Mouse (Mus musculus): Measurements from ENCODE around the gene Sirt3. TPM values are rescaled to one million over a fixed set of nuclear protein-coding genes. Genes with fewer than 3 reads are reported as not detected.

Gene Sirt3
- 23.5 and 25.4 TPM in 2 replicates for polyA plus RNA-seq (2015; fragmentation: Nextera tagmentation; extraction: Ambion mirVana)

DNA sequence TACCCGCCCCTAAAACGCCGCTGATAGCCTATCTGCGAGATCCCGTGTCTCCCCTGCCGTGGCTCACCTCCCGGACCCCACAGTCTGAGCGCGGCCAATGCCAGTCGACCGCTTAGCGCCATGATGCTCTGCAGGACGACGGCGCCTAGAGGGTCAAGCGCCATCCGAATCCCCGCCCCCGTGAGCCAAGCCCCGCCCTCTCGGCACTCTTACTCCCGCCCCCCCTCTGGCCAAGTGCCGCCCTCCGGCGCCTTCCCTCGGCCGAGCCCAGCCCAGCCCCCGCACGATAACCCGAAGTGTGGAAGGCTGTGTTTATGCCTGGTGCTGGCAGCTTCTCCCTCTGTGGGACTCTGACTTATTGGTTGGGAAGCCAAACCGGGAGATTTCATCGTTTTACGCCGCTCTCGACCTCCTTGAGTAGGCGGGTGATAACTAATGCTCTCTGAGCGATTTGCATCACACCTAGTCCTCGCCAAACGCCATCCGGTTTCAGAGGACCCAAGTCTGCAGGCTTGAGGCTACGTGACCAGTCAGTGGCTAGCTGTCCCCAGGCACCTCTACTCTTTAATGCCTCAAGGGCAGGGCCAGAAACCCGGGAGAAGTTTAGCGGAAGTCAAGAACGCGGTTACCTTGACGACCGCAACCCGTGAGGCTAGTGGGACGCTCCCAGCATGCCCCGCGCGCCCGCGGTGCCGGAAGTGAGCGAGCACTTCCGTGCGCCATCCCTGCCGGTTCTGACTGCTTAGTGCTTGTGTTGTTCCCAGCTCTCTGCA, at the start of gene Sirt3, which contains the start of gene Psmd13:
TSS of gene Sirt3 (minus strand) at position 614 of the 773 bp plus-strand sequence.
TSS of gene Psmd13 (plus strand) at position 273 of the 773 bp plus-strand sequence.
- Histone ChIP-seq H3K9me3 (ENCODE audit: control insufficient read depth, low read length) (no peaks in the 10 kb centered on the region), H3K9ac (ENCODE audit: low read length) (peak within 1 kb of the TSS; percentile 82), H3K36me3 (ENCODE audit: control insufficient read depth, insufficient read depth, low read length) (peaks cover 5% of the 10 kb centered on the region; the same call in 1 of the 2 replicates), H3K4me1 (replicated peaks; ENCODE audit: control insufficient read depth, insufficient read depth, low read length) (peaks cover 8% of the 10 kb centered on the region), H3K4me2 (ENCODE audit: low read depth, low read length) (peak within 1 kb of the TSS; percentile 85), H3K27me3 (ENCODE audit: control insufficient read depth, insufficient read depth, low read depth, low read length) (no peaks in the 10 kb centered on the region), H3K4me3 (ENCODE audit: low read length) (peak within 1 kb of the TSS; percentile 98), H3K27ac (ENCODE audit: low read length) (peak within 1 kb of the TSS; percentile 96)
- ATAC-seq (ENCODE audit: low read depth): peak; percentile 98
- WGBS: under 1% methylated on average over 57 of the region's 59 CpGs

DNA sequence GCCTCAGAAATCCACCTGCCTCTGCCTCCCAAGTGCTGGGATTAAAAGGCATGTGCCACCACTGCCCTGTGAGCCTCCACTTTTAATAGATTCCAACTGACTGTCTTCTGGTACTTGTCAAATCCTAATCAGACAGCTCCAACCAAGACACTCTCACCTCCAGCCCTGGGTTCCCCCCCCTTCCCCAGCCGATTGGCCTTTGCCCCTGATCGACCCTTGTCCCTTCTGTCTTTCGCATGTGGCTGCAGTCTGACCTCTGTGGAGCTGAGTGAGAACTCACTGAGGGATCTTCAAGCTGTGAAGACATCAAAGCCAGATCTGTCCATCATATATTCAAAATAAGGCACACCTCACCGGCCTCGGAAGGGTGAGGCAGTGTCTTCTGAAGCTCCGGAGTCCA, 45.1 kb upstream of the Sirt3 start:
- Histone ChIP-seq H3K4me1 (replicated peaks; ENCODE audit: control insufficient read depth, insufficient read depth, low read length) (peaks cover 11% of the 10 kb centered on the region), H3K36me3 (ENCODE audit: control insufficient read depth, insufficient read depth, low read length) (no peaks in the 10 kb centered on the region), H3K9ac (ENCODE audit: low read length) (no peak overlapping the region), H3K27me3 (ENCODE audit: control insufficient read depth, insufficient read depth, low read depth, low read length) (peaks cover 28% of the 10 kb centered on the region), H3K4me3 (ENCODE audit: low read length) (no peak overlapping the region), H3K27ac (ENCODE audit: low read length) (no peak overlapping the region), H3K4me2 (ENCODE audit: low read depth, low read length) (no peak overlapping the region), H3K9me3 (ENCODE audit: control insufficient read depth, low read length) (no peaks in the 10 kb centered on the region)
- 79% methylated on average over 6 of the region's 6 CpGs for WGBS
- no peak for ATAC-seq (ENCODE audit: low read depth)

DNA sequence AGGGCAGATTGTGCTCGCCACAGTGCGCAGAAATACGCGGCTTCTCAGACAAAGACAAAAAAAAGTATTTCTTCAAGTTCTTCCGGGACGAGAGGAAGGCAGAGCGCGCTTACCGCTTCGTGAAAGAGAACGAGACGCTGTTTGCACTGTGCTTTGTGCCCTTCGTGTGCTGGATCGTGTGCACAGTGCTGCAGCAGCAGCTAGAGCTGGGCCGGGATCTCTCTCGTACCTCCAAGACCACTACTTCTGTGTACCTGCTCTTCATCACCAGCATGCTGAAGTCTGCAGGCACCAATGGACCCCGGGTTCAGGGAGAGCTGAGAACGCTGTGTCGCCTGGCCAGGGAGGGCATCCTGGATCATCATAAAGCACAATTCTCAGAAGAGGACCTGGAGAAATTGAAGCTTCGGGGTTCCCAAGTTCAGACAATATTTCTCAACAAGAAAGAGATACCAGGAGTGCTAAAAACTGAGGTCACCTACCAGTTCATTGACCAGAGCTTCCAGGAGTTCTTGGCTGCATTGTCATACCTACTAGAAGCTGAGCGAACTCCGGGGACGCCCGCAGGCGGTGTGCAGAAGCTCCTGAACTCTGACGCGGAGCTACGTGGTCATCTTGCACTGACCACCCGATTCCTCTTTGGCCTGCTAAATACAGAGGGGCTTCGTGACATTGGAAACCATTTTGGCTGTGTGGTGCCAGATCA, 41.1 kb upstream of the Sirt3 start:
- H3K9me3 ChIP-seq (ENCODE audit: control insufficient read depth, low read length): no peaks in the 10 kb centered on the region
- H3K9ac ChIP-seq (ENCODE audit: low read length): no peak overlapping the region
- 20% methylated on average over 30 of the region's 30 CpGs for WGBS
- no peak for ATAC-seq (ENCODE audit: low read depth)
- H3K27ac ChIP-seq (ENCODE audit: low read length): no peak overlapping the region
- H3K27me3 ChIP-seq (ENCODE audit: control insufficient read depth, insufficient read depth, low read depth, low read length): peaks cover 57% of the 10 kb centered on the region
- H3K4me3 ChIP-seq (ENCODE audit: low read length): peak overlapping the region; percentile 39
- peaks cover 12% of the 10 kb centered on the region for H3K4me1 ChIP-seq (replicated peaks; ENCODE audit: control insufficient read depth, insufficient read depth, low read length)
- peak overlapping the region; percentile 54 for H3K4me2 ChIP-seq (ENCODE audit: low read depth, low read length)
- no peaks in the 10 kb centered on the region for H3K36me3 ChIP-seq (ENCODE audit: control insufficient read depth, insufficient read depth, low read length)

DNA sequence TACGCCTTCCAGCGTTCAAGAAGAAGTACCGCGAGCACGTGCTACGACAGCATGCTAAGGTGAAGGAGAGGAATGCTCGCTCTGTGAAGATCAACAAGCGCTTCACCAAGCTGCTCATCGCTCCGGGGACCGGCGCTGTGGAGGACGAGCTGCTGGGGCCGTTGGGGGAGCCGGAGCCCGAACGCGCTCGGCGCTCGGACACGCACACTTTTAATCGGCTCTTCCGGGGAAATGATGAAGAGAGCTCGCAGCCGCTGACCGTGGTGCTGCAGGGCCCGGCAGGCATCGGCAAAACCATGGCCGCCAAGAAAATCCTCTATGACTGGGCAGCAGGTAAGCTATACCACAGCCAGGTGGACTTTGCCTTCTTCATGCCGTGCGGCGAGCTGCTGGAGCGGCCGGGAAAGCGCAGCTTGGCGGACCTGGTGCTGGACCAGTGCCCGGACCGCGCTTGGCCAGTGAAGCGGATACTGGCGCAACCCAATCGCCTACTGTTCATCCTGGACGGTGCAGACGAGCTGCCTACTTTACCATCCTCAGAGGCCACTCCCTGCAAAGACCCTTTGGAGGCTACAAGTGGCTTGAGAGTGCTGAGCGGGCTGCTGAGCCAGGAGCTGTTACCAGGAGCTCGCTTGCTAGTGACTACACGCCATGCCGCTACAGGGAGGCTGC, 40.4 kb upstream of the Sirt3 start:
- no peak overlapping the region for H3K27ac ChIP-seq (ENCODE audit: low read length)
- peaks cover 57% of the 10 kb centered on the region for H3K27me3 ChIP-seq (ENCODE audit: control insufficient read depth, insufficient read depth, low read depth, low read length)
- no peaks in the 10 kb centered on the region for H3K36me3 ChIP-seq (ENCODE audit: control insufficient read depth, insufficient read depth, low read length)
- 1% methylated on average over 49 of the region's 49 CpGs for WGBS
- H3K9me3 ChIP-seq (ENCODE audit: control insufficient read depth, low read length): no peaks in the 10 kb centered on the region
- peak overlapping the region; percentile 54 for H3K4me2 ChIP-seq (ENCODE audit: low read depth, low read length)
- no peak overlapping the region for H3K9ac ChIP-seq (ENCODE audit: low read length)
- ATAC-seq (ENCODE audit: low read depth): peak; percentile 57; the same call in 1 of the 2 replicates
- peaks cover 12% of the 10 kb centered on the region for H3K4me1 ChIP-seq (replicated peaks; ENCODE audit: control insufficient read depth, insufficient read depth, low read length)
- H3K4me3 ChIP-seq (ENCODE audit: low read length): peak overlapping the region; percentile 39

- ATAC-seq (ENCODE audit: low read depth): no peak
- Histone ChIP-seq H3K9ac (ENCODE audit: low read length) (no peak overlapping the region), H3K27me3 (ENCODE audit: control insufficient read depth, insufficient read depth, low read depth, low read length) (peaks cover 57% of the 10 kb centered on the region), H3K4me2 (ENCODE audit: low read depth, low read length) (no peak overlapping the region), H3K9me3 (ENCODE audit: control insufficient read depth, low read length) (no peaks in the 10 kb centered on the region), H3K4me3 (ENCODE audit: low read length) (no peak overlapping the region), H3K27ac (ENCODE audit: low read length) (no peak overlapping the region), H3K36me3 (ENCODE audit: control insufficient read depth, insufficient read depth, low read length) (no peaks in the 10 kb centered on the region), H3K4me1 (replicated peaks; ENCODE audit: control insufficient read depth, insufficient read depth, low read length) (peaks cover 12% of the 10 kb centered on the region)
- WGBS: 28% methylated on average over 22 of the region's 22 CpGs
Measured at GRCm38 (mm10) chr7:140921225-140921975, 39.3 kb upstream of the Sirt3 start.

DNA sequence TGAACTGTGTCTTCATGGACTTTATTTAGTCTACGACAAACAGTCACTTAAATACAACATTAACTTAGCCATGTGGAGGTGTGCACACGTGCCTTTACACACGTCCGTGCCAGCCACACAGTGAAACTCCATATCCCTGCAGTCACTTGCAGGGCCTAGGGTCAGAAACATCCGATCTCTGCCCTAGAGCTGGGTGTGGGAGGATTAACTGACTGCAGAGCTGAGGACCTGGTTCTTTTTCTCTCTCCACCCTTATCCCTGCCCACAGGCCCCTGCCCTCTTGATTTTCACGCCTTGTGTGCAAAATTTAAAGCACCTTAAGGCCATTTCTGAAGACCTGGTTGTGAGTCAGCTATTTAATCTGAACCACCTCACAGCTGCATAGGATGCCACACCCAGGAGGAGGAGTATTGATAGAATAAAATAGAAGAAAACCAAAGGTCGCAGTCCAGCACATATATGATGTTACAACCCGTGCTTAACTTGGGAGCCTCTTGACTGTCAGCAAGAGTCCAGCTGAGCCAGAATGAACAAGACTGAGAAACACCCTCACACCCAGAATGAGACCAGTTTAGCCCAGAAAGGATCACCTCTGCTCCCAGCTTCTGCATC, 38.4 kb upstream of the Sirt3 start, which contains the start of gene Nlrp6:
TSS of gene Nlrp6 (plus strand) at position 485 of the 612 bp plus-strand sequence.
- Histone ChIP-seq H3K36me3 (ENCODE audit: control insufficient read depth, insufficient read depth, low read length) (no peaks in the 10 kb centered on the region), H3K27me3 (ENCODE audit: control insufficient read depth, insufficient read depth, low read depth, low read length) (peaks cover 57% of the 10 kb centered on the region), H3K9me3 (ENCODE audit: control insufficient read depth, low read length) (no peaks in the 10 kb centered on the region), H3K4me2 (ENCODE audit: low read depth, low read length) (no peak within 1 kb of the TSS), H3K9ac (ENCODE audit: low read length) (no peak within 1 kb of the TSS), H3K27ac (ENCODE audit: low read length) (no peak within 1 kb of the TSS), H3K4me3 (ENCODE audit: low read length) (no peak within 1 kb of the TSS), H3K4me1 (replicated peaks; ENCODE audit: control insufficient read depth, insufficient read depth, low read length) (peaks cover 12% of the 10 kb centered on the region)
- 63% methylated on average over 8 of the region's 8 CpGs for WGBS
- no peak for ATAC-seq (ENCODE audit: low read depth)

- Histone ChIP-seq H3K4me3 (ENCODE audit: low read length) (no peak overlapping the region), H3K4me1 (replicated peaks; ENCODE audit: control insufficient read depth, insufficient read depth, low read length) (peaks cover 12% of the 10 kb centered on the region), H3K4me2 (ENCODE audit: low read depth, low read length) (no peak overlapping the region), H3K27ac (ENCODE audit: low read length) (no peak overlapping the region), H3K36me3 (ENCODE audit: control insufficient read depth, insufficient read depth, low read length) (no peaks in the 10 kb centered on the region), H3K9ac (ENCODE audit: low read length) (no peak overlapping the region), H3K9me3 (ENCODE audit: control insufficient read depth, low read length) (no peaks in the 10 kb centered on the region), H3K27me3 (ENCODE audit: control insufficient read depth, insufficient read depth, low read depth, low read length) (peaks cover 54% of the 10 kb centered on the region)
- no peak for ATAC-seq (ENCODE audit: low read depth)
- 20% methylated on average over 4 of the region's 4 CpGs for WGBS
Measured at GRCm38 (mm10) chr7:140919911-140920310, 37.8 kb upstream of the Sirt3 start.

DNA sequence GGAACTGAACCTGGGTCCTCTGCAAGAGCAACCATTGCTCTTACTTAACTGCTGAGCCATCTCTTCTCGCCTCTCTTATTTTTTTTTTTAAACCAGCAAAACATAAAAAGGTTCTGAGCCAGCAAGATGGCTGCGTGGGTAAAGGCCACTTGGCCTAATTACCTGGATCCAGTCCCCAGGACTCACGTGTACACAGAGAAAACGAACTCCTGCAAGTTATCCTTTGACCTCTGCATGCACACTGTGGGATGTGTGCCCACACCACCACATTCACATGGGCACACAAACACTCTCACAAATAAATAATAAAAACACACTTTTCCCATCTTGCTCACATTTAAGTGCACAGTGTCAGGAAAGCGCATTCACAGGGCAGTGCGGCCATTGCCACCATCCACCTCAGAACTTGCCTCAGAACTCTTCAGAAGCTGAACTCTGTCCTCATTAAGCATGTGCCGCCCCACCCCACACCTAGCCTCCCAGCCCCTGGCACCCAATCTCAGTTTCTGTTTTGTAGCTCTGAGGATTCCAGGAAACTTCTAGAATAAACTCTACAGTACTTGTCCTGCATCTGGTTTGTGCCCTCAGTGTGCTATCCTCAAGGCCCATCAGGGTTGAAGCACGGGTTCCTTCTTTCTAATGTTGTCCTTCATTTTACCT, 32.1 kb upstream of the Sirt3 start:
- H3K27ac ChIP-seq (ENCODE audit: low read length): no peak overlapping the region
- ATAC-seq (ENCODE audit: low read depth): no peak
- WGBS: 80% methylated on average over 8 of the region's 8 CpGs

More for the DNA sequence above, 32.1 kb upstream of the Sirt3 start:
- no peak overlapping the region for H3K4me3 ChIP-seq (ENCODE audit: low read length)
- H3K36me3 ChIP-seq (ENCODE audit: control insufficient read depth, insufficient read depth, low read length): no peaks in the 10 kb centered on the region
- no peaks in the 10 kb centered on the region for H3K4me1 ChIP-seq (replicated peaks; ENCODE audit: control insufficient read depth, insufficient read depth, low read length)
- no peak overlapping the region for H3K9ac ChIP-seq (ENCODE audit: low read length)
- H3K4me2 ChIP-seq (ENCODE audit: low read depth, low read length): no peak overlapping the region
- no peaks in the 10 kb centered on the region for H3K9me3 ChIP-seq (ENCODE audit: control insufficient read depth, low read length)
- H3K27me3 ChIP-seq (ENCODE audit: control insufficient read depth, insufficient read depth, low read depth, low read length): no peaks in the 10 kb centered on the region; the same call in 1 of the 2 replicates
